Mouse (Mus musculus): ENCODE data around the gene Btg3. TPM values are rescaled to one million over a fixed set of nuclear protein-coding genes. Genes with fewer than 3 reads are reported as not detected.

Btg3 gene
- 8.1 and 9.4 TPM in 2 replicates for polyA plus RNA-seq (2012; rRNA removed)

DNA sequence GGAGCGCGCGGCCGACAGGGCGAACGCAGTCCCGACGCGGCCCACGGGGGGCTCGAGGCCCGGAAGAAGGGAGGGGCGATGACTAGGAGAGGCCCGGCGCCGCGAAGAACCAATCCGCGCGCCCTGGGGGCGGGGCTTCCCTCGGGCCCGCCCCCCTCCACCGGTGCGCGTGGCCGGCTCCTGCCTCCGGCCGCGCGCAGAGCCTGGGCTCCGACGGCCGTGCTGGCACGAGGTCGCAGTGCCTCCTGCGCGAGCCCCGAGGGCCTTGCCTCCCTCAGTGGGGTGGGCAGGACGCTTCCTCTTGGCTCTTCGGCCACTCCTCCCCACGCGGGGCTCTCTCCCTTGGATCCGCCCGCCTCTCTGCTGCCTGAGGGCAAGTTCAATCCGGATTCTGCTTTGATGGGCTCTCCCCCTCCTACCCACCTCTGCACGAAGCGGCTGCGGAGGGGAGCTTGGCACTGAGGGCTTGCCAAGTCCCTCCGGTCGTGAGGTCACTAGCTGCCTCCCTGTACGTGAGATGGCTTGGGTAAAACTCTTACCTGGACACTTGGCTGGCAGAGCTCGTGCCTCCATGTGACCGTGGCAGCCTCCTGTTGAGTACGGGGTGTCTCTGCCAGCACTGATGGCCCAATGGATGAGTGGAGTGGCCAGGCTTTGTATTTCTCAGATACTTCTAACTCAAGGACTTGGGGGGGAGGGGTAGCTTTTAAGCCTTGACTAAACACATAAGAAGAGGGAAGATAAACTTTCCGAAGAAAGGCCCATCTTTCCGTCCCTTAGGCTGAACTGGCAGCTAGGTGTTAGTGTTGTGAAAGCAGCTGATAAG, at the start of gene Btg3:
Gene Btg3, minus strand, starts transcription at position 448 of the 826 bp plus-strand sequence.

DNA sequence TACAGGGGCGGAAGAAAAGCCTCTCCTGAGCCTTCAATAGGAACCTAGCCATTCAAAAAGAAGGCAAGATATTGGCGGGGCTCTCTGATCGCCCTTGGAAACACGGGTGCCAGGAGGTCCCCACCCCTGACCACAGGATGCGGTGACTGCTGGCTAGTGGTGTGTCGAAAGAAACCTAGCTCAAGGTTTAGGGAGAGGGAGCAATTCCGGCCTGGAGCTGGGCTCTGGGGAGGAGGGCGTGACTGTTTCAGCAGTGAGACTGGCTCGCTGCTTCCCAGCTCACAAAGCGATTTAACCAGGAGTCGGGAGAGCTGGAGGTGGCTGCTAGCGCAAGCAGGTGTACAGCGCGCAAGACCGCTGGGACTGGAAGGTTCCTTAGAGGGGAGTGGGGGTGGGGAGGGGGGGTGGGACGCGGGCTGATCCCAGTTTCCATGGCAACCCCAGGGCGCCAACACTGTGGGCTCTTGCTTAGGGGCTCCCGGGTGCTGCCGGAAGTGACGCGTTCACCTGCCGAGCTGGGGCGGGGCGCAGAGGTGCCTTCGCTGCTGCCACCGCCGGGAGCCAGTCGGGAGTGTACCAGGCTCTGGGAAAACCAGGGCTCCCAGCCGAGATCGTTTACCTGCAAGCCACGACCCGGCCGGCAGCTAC, 75.7 kb downstream of the Btg3 start, which contains the start of gene Cxadr:
Gene Cxadr, plus strand, starts transcription at position 307 of the 648 bp plus-strand sequence.

Other genes with a start within 250 kb of the Btg3 start
- 75.0 and 84.1 TPM in 2 replicates for gene Cxadr, start 75.7 kb downstream of the Btg3 start, polyA plus RNA-seq (2012; rRNA removed)
- gene D16Ertd472e, start 199.5 kb upstream of the Btg3 start, polyA plus RNA-seq (2012; rRNA removed): 4.9 and 5.8 TPM in 2 replicates

Measured in central nervous system, embryonic 14 days (tissue).